Mouse (Mus musculus) limb, embryonic 10.5 days (tissue): ENCODE measurements at regions not wholly inside any gene's neighbourhood (a gene's known extent, or its start where the extent isn't known, plus 50 kb on each side); places are given as distances from the start of the nearest gene placed in this dataset.

Experiments
- DNase-seq: peaks from one replicate; pipeline ENCODE4 v3.0.0-alpha.2; 2017; ENCODE audit warnings: low spot score
- H3K27ac ChIP-seq: fragments of 300-500 bp; sonication (generic); 2 replicates; pipeline ENCODE4 v1.5.1; 2016; ENCODE audit warnings: mild to moderate bottlenecking
- H3K27me3 ChIP-seq: fragments of 300-500 bp; sonication (generic); 2 replicates; pipeline ENCODE4 v1.6.1; 2016; ENCODE audit warnings: low read depth, mild to moderate bottlenecking; ENCODE audit not compliant: poor library complexity, severe bottlenecking
- H3K36me3 ChIP-seq: fragments of 300-500 bp; sonication (generic); 2 replicates; pipeline ENCODE4 v1.6.1; 2016; ENCODE audit warnings: mild to moderate bottlenecking, moderate library complexity
- H3K4me1 ChIP-seq: fragments of 300-500 bp; sonication (generic); 2 replicates; pipeline ENCODE4 v1.6.1; 2016
- H3K4me3 ChIP-seq: fragments of 300-500 bp; sonication (generic); 2 replicates; pipeline ENCODE4 v1.5.1; 2016; ENCODE audit warnings: mild to moderate bottlenecking, moderate library complexity
- H3K9me3 ChIP-seq: fragments of 300-500 bp; sonication (generic); replicated peaks from 2 replicates; pipeline ENCODE4 v1.6.1; 2016; ENCODE audit warnings: mild to moderate bottlenecking
- WGBS: fragments of 180-500 bp; shearing (Covaris S2); methylation state at CpG from one replicate; pipeline ENCODE4 v1.1.7; 2016; 5-methylcytosine and 5-hydroxymethylcytosine counted together

DNA sequence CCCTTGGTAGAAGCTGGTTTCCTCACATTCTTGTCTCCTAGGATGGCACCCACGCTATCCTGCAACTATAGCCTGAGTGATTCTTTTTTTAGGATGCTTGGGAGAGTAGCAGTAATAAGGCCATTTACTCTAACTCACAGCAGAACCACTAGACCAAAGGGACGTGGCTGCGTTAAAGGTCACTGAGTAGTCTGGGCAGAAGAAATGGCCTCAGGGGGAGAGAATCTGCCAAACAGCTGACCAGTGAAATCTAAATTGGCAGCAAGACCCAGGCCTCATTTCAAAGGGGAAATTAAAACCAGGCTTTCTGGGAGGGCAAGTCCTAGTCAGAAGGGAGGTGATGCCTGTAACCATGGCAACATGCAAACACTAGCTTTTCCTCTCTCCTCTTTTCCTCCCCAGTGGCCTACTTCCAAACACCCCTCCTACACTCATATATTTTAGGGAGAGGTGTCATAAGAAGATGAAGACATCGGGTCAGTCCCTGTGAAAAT is 267.5 kb downstream of the Nuak1 start:
- 32% methylated on average over 4 of the region's 4 CpGs for WGBS
- H3K4me3 ChIP-seq = no peak overlapping the region
- DNase-seq = peak; percentile 63
- no peak overlapping the region for H3K27ac ChIP-seq
- H3K4me1 ChIP-seq = peaks cover 22% of the 10 kb centered on the region
- no peaks in the 10 kb centered on the region for H3K9me3 ChIP-seq
- H3K27me3 ChIP-seq = no peaks in the 10 kb centered on the region
- H3K36me3 ChIP-seq = no peaks in the 10 kb centered on the region

- Histone ChIP-seq H3K27me3 (no peaks in the 10 kb centered on the region), H3K36me3 (no peaks in the 10 kb centered on the region), H3K4me1 (no peaks in the 10 kb centered on the region), H3K9me3 (no peaks in the 10 kb centered on the region), H3K27ac (no peak overlapping the region), H3K4me3 (no peak overlapping the region)
- DNase-seq = no peak
- 88% methylated on average over 2 of the region's 2 CpGs for WGBS
These were observed 257.2 kb downstream of the Nuak1 start for GRCm38 (mm10) chr10:84183239-84183638.

GRCm38 (mm10) chr10:84186466-84186865 is 253.9 kb downstream of the Nuak1 start:
- Histone ChIP-seq H3K36me3 (no peaks in the 10 kb centered on the region), H3K9me3 (no peaks in the 10 kb centered on the region), H3K4me1 (no peaks in the 10 kb centered on the region), H3K4me3 (no peak overlapping the region), H3K27ac (no peak overlapping the region), H3K27me3 (no peaks in the 10 kb centered on the region)
- DNase-seq = no peak
- WGBS = 65% methylated on average over 2 of the region's 2 CpGs

DNA sequence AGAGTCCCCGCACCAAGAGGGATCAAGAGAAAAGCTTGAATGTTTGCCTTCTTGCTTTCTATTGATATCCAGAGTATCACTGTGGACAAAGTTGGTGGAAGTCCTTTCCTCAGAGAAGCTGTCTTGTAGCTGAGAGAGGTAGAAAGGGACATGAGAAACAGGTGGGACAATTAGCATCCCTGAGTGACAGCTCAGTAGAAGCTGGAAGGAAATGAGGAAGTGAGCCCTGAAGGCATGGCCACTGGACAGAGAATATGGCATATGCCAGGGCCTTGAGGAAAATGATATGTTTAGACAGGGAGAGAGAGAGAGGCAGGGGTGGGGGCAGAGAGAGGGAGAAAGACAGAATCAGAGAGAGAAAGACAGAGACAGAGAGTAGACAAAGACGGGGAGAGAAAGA is 241.4 kb downstream of the Nuak1 start:
- H3K9me3 ChIP-seq = no peaks in the 10 kb centered on the region

DNA sequence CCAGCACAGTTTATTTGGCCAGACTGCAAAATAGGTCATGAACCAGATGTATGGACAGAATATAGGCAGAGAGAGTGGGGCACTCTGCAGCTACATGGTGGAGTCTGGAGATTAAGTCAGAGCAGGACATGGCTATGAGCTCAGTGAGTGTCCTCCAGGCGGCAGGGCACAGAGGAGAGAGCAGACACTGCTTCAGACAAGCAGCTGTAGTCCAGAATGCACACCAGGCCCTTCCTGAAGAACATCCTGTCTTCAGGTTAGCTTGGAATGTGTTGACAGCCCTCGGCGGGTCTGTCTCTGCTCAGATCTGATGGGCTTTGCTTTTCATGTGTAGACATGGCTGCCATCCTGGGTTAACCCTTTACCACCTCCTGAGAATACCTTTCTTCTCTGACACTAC is 238.6 kb downstream of the Nuak1 start:
- 50% methylated on average over 3 of the region's 3 CpGs for WGBS
- Histone ChIP-seq H3K27me3 (no peaks in the 10 kb centered on the region), H3K4me3 (no peak overlapping the region), H3K27ac (no peak overlapping the region), H3K4me1 (peaks cover 3% of the 10 kb centered on the region; the same call in 1 of the 2 replicates), H3K9me3 (no peaks in the 10 kb centered on the region), H3K36me3 (no peaks in the 10 kb centered on the region)
- no peak for DNase-seq

More for the DNA sequence above, 241.4 kb downstream of the Nuak1 start:
- H3K27me3 ChIP-seq = no peaks in the 10 kb centered on the region
- H3K27ac ChIP-seq = no peak overlapping the region
- peaks cover 3% of the 10 kb centered on the region; the same call in 1 of the 2 replicates for H3K4me1 ChIP-seq
- no peak overlapping the region for H3K4me3 ChIP-seq
- no peak for DNase-seq
- 91% methylated on average over 2 of the region's 2 CpGs for WGBS
- no peaks in the 10 kb centered on the region for H3K36me3 ChIP-seq

DNA sequence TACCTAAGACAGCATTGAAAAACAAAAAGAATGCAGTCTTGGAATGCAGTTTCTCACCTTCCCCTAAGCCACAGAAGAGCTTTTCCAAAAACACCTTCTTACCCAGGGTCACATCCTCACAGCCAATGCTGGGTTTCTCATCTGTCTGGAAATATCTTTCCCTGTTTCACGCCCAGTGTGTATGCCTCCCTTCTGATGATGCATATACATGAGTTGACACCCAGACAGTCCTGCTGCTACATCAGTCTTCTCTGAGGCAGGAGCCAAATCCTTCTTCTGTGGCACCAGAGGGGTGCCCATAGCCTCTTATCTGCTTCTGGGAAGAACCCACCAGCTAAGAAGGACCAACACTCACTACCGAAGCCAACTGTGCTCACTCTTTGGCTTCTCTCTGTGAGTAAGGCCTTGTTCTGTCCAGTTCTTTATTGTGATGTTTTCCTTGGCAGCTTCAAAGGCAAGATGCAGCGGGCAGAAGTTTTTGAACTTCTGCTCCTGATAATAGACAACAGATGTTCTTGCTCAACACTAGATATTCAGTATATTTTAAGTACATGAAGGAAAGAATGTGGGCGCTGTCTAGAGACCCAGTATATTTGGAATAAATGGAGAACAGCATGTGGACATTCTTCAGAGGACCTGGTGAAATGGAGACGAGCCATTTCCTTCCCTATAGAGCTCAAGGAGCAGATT is 228.2 kb downstream of the Nuak1 start:
- no peak overlapping the region for H3K27ac ChIP-seq
- H3K4me3 ChIP-seq = no peak overlapping the region
- no peaks in the 10 kb centered on the region for H3K36me3 ChIP-seq
- H3K9me3 ChIP-seq = no peaks in the 10 kb centered on the region
- WGBS = 68% methylated on average over 5 of the region's 5 CpGs
- peaks cover 5% of the 10 kb centered on the region; the same call in 1 of the 2 replicates for H3K4me1 ChIP-seq
- no peak for DNase-seq
- H3K27me3 ChIP-seq = no peaks in the 10 kb centered on the region

GRCm38 (mm10) chr10:84214812-84215211 is 225.6 kb downstream of the Nuak1 start:
- no peak overlapping the region for H3K27ac ChIP-seq
- DNase-seq = no peak
- H3K9me3 ChIP-seq = no peaks in the 10 kb centered on the region
- no peaks in the 10 kb centered on the region for H3K36me3 ChIP-seq
- H3K4me1 ChIP-seq = peaks cover 5% of the 10 kb centered on the region; the same call in 1 of the 2 replicates
- H3K4me3 ChIP-seq = no peak overlapping the region
- no peaks in the 10 kb centered on the region for H3K27me3 ChIP-seq

GRCm38 (mm10) chr10:84229224-84229921 is 211.0 kb downstream of the Nuak1 start:
- Histone ChIP-seq H3K9me3 (no peaks in the 10 kb centered on the region), H3K36me3 (no peaks in the 10 kb centered on the region), H3K27ac (no peak overlapping the region), H3K4me3 (no peak overlapping the region), H3K4me1 (no peaks in the 10 kb centered on the region), H3K27me3 (no peaks in the 10 kb centered on the region)
- no peak for DNase-seq
- 85% methylated on average over 7 of the region's 7 CpGs for WGBS

DNA sequence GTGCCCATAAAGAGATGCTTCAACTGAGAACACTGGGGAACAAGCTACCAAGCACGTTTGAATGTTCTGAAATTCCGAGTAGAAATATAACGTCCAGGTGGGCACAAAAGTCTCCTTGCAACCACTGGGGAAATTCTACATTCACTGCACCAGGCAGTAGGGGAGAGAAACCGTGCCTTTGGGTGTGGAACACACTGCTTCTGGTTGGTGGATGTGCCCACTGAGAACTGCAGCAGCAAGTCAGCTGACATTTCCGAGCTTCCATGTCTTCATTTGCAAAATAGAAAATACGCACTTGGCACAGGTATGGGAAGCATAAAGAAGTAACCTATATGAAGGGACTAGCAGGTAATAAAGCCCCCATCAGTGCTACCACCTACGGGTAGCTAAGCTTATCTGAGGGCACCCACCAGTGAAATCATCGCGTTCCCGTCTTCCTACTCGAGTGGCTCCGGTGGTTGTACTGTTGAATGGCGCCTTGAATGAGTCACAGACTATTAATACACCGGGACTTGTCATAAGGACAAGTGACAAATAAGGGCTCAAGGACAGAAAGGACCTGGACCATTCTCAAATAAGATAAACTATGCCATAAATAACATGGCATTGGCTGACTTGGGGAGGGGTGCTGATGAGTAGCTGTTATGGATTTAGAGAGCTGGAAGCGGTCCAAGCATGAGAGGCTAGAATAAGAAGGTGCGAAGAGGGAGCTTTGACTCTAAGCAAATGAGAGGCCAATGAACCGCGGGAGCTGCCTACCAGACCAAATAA is 210.2 kb downstream of the Nuak1 start:
- H3K4me1 ChIP-seq = no peaks in the 10 kb centered on the region
- DNase-seq = no peak
- H3K27me3 ChIP-seq = no peaks in the 10 kb centered on the region
- no peaks in the 10 kb centered on the region for H3K9me3 ChIP-seq
- H3K4me3 ChIP-seq = no peak overlapping the region
- H3K36me3 ChIP-seq = no peaks in the 10 kb centered on the region
- H3K27ac ChIP-seq = no peak overlapping the region
- 92% methylated on average over 18 of the region's 18 CpGs for WGBS

- H3K9me3 ChIP-seq = no peaks in the 10 kb centered on the region
- no peak for DNase-seq
- 96% methylated on average over 6 of the region's 6 CpGs for WGBS
- no peaks in the 10 kb centered on the region for H3K4me1 ChIP-seq
- no peaks in the 10 kb centered on the region for H3K27me3 ChIP-seq
- H3K4me3 ChIP-seq = no peak overlapping the region
- no peak overlapping the region for H3K27ac ChIP-seq
- no peaks in the 10 kb centered on the region for H3K36me3 ChIP-seq
These were observed 205.4 kb downstream of the Nuak1 start for GRCm38 (mm10) chr10:84235006-84235405.

DNA sequence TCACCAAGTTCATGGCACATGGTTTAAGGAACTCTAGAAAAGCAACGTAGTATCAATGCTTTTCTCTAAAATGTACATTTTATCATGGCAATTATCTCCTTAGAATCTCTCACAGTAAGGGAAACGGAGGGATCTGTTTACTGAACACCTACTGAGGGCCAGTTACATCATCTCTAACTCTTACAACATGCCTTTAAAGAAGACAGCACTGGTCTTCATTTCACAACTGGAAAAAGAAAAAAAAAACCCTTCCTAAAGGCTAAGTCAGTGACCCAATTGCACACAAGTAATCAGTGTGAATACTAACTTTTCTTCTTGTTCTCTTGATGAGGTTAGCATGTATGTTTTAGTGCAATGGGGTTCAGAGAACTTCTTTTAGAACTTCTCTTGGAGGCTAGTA is 204.2 kb downstream of the Nuak1 start:
- DNase-seq = no peak
- no peaks in the 10 kb centered on the region for H3K9me3 ChIP-seq
- H3K27me3 ChIP-seq = no peaks in the 10 kb centered on the region
- H3K27ac ChIP-seq = no peak overlapping the region
- H3K4me1 ChIP-seq = no peaks in the 10 kb centered on the region
- no peaks in the 10 kb centered on the region for H3K36me3 ChIP-seq
- WGBS = 79% methylated on average over 2 of the region's 2 CpGs
- no peak overlapping the region for H3K4me3 ChIP-seq

- Histone ChIP-seq H3K27me3 (no peaks in the 10 kb centered on the region), H3K36me3 (no peaks in the 10 kb centered on the region), H3K27ac (no peak overlapping the region), H3K4me3 (no peak overlapping the region), H3K4me1 (no peaks in the 10 kb centered on the region), H3K9me3 (peaks cover 13% of the 10 kb centered on the region)
- no peak for DNase-seq
- WGBS = 77% methylated on average over 18 of the region's 18 CpGs
These were observed 202.0 kb downstream of the Nuak1 start for GRCm38 (mm10) chr10:84238279-84238963.
